8 mouse cellular contexts compared by ENCODE assay signal in the genomic region with DNA sequence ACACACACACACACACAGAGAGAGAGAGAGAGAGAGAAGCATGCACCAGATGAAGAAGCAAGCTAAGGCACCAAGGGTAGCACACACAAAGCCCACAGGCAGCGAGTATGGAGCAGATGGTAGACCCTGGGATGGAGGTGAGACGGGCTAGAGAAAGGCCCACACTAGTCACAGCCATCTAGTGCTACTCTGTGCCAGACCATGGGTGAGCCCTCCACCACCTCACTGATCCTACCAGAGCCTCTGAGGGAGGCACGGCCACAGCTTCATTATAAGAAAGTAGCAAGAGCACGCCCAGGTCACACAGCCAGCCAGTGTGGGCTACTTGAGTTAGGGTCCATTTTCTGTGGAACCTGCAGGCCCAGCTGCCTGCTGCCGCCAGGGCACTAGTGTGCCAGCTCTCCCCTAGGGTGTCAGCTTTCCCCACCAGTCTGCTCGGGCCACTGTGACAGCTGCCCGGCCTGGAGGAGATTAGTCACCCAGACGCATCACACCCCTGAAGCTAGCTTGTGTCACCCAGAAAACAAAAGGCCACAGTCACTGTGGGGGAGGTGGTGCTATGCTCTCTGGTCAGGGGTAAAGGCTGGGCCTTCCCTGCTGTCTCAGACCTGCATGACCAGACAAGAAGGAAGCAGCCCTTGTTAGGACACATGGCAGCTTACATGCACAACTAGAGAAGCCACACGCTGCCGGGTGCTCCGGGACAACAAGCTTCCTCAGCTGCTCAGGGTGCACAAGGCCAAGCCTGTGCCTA. TPM values are rescaled to one million over a fixed set of nuclear protein-coding genes. Genes with fewer than 3 reads are reported as not detected.
DNase-seq lines count a peak whose midpoint lies in the region; ATAC-seq and TF ChIP-seq lines count a peak whose summit lies in the region.

No protein-coding gene starts in this region.

- ATAC-seq in heart, embryonic 14.5 days (ENCODE audit: insufficient number of reproducible peaks, insufficient read depth, low FRiP score, low read depth) = no peak
- ATAC-seq in liver, embryonic 14.5 days (ENCODE audit: insufficient read depth) = peak; percentile 53
- ATAC-seq in neural tube, embryonic 15.5 days (ENCODE audit: low FRiP score) = no peak

- WGBS in heart, embryonic 14.5 days = 44% methylated on average over 11 of the region's 11 CpGs
- 15% methylated on average over 11 of the region's 11 CpGs for WGBS in liver, embryonic 14.5 days (ENCODE audit: insufficient replicate concordance)
- 54% methylated on average over 11 of the region's 11 CpGs for WGBS in neural tube, embryonic 15.5 days

- no peak for TF ChIP-seq EP300 in liver, embryonic 14.5 days (IDR thresholded peaks at IDR 0.05; ENCODE audit: low read depth)

- H3K27me3 ChIP-seq in heart, embryonic 14.5 days (ENCODE audit: control insufficient read depth, insufficient read depth, low read length) = no peaks in the 10 kb centered on the region
- no peaks in the 10 kb centered on the region for H3K27me3 ChIP-seq in liver, embryonic 14.5 days (ENCODE audit: control insufficient read depth, insufficient read depth, low read length)
- no peaks in the 10 kb centered on the region for H3K27me3 ChIP-seq in neural tube, embryonic 15.5 days (replicated peaks)

- H3K4me2 ChIP-seq in heart, embryonic 14.5 days (ENCODE audit: low read length) = peak overlapping the region; percentile 69
- H3K4me2 ChIP-seq in liver, embryonic 14.5 days (ENCODE audit: low read depth) = peak overlapping the region; percentile 68
- no peak overlapping the region for H3K4me2 ChIP-seq in neural tube, embryonic 15.5 days

- peak; percentile 78 for DNase-seq in adrenal gland, adult 2 months
- DNase-seq in adrenal gland, adult 8-10 months = no peak
- peak; percentile 94 for DNase-seq in 416B (ENCODE audit: low read depth)
- peak in 2 of 3 experiments; percentile 51 to 60 for DNase-seq in liver, embryonic 14.5 days (ENCODE audit: low read depth in 3 of 3, low spot score in 3 of 3)
- DNase-seq in thymus, postnatal 14 days = no peak

- no peaks in the 10 kb centered on the region for H3K9me3 ChIP-seq in heart, embryonic 14.5 days (ENCODE audit: control insufficient read depth, low read length)
- no peaks in the 10 kb centered on the region for H3K9me3 ChIP-seq in liver, embryonic 14.5 days (ENCODE audit: control insufficient read depth, low read length)
- H3K9me3 ChIP-seq in neural tube, embryonic 15.5 days (replicated peaks) = no peaks in the 10 kb centered on the region

- H3K9ac ChIP-seq in heart, embryonic 14.5 days (ENCODE audit: low read length) = peak overlapping the region; percentile 61
- H3K9ac ChIP-seq in liver, embryonic 14.5 days (replicated peaks) = peak overlapping the region; percentile 63
- H3K9ac ChIP-seq in neural tube, embryonic 15.5 days (replicated peaks) = no peak overlapping the region

- TF ChIP-seq POLR2A in cortical plate, adult 2 months (IDR thresholded peaks at IDR 0.05; ENCODE audit: extremely low read depth, insufficient read depth, low read length) = no peak

- peak overlapping the region; percentile 67 for H3K27ac ChIP-seq in cortical plate, adult 2 months (ENCODE audit: insufficient read depth, low read length)
- H3K27ac ChIP-seq in heart, embryonic 14.5 days (replicated peaks in 1 of 2; ENCODE audit: control insufficient read depth in 1 of 2, insufficient read depth in 1 of 2, low read depth in 2 of 2, low read length in 2 of 2) = peak overlapping the region; percentile 27 to 52; a peak in 3 of 4 replicates
- H3K27ac ChIP-seq in liver, embryonic 14.5 days = peak overlapping the region; percentile 74
- H3K27ac ChIP-seq in neural tube, embryonic 15.5 days (replicated peaks) = peak overlapping the region; percentile 23; the same call in 1 of the 2 replicates

- no peak for TF ChIP-seq CTCF in cortical plate, adult 2 months (IDR thresholded peaks at IDR 0.05; ENCODE audit: extremely low read depth, insufficient read depth, low read length)
- TF ChIP-seq CTCF in liver, embryonic 14.5 days (IDR thresholded peaks at IDR 0.05; ENCODE audit: low read depth) = 0 out of 2 replicates have a peak, but pooled peaks have one; percentile 20

- H3K4me3 ChIP-seq in cortical plate, adult 2 months (ENCODE audit: insufficient read depth, low read length) = 0 out of 2 replicates have a peak overlapping the region, but pooled peaks have one; percentile 1
- H3K4me3 ChIP-seq in heart, embryonic 14.5 days (ENCODE audit: control insufficient read depth in 1 of 2, insufficient read depth in 1 of 2, low read depth in 1 of 2, low read length in 2 of 2) = peak overlapping the region in 1 of 2 experiments; percentile 4; a peak in 1 of 4 replicates
- H3K4me3 ChIP-seq in liver, embryonic 14.5 days (ENCODE audit: insufficient read depth in 1 of 2, low read depth in 2 of 2, low read length in 2 of 2) = peak overlapping the region; percentile 45 to 48
- H3K4me3 ChIP-seq in neural tube, embryonic 15.5 days (replicated peaks) = no peak overlapping the region

- H3K4me1 ChIP-seq in cortical plate, adult 2 months (ENCODE audit: control insufficient read depth, insufficient read depth, low read length) = peaks cover 33% of the 10 kb centered on the region
- H3K4me1 ChIP-seq in heart, embryonic 14.5 days (ENCODE audit: control insufficient read depth in 2 of 2, insufficient read depth in 2 of 2, low read length in 2 of 2) = peaks cover 38 to 62% of the 10 kb centered on the region in 2 experiments
- peaks cover 47 to 55% of the 10 kb centered on the region in 2 experiments for H3K4me1 ChIP-seq in liver, embryonic 14.5 days (replicated peaks; ENCODE audit: control insufficient read depth in 2 of 2, insufficient read depth in 2 of 2, low read length in 1 of 2)
- H3K4me1 ChIP-seq in neural tube, embryonic 15.5 days = peaks cover 60% of the 10 kb centered on the region

- peaks cover 26% of the 10 kb centered on the region for H3K36me3 ChIP-seq in heart, embryonic 14.5 days (ENCODE audit: control insufficient read depth, insufficient read depth, low read length)
- H3K36me3 ChIP-seq in liver, embryonic 14.5 days (replicated peaks; ENCODE audit: control insufficient read depth, insufficient read depth, low read depth) = peaks cover 11% of the 10 kb centered on the region
- no peaks in the 10 kb centered on the region for H3K36me3 ChIP-seq in neural tube, embryonic 15.5 days

RNA-seq across cellular contexts. Expression of gene Gm9821, which starts 2.1 kb away (rescaled TPM):
- not detected for total RNA-seq in adrenal gland, adult 2 months (2021)
- not detected in 2 replicates for polyA plus RNA-seq in adrenal gland, adult 2 months (2012; rRNA removed)
- not detected for total RNA-seq in adrenal gland, adult 8-10 months (2022)
- not detected in 2 replicates for polyA plus RNA-seq in cortical plate, adult 2 months (2012; rRNA removed)
- polyA plus RNA-seq in heart, embryonic 14.5 days (2014; fragmentation: Nextera tagmentation; extraction: Ambion mirVana) = 2.8 and 3.5 TPM in 2 replicates
- 0.01 and 0.02 TPM in 2 replicates for polyA plus RNA-seq in liver, embryonic 14.5 days (2012; rRNA removed)
- 0.63 and 0.96 TPM in 2 replicates for polyA plus RNA-seq in liver, embryonic 14.5 days (2014; fragmentation: Nextera tagmentation; extraction: Ambion mirVana)
- polyA plus RNA-seq in neural tube, embryonic 15.5 days (2015; fragmentation: Nextera tagmentation; extraction: Ambion mirVana) = 0.24 and 0.57 TPM in 2 replicates

RNA-seq across cellular contexts. Expression of gene Mdk, which starts 15.5 kb away (rescaled TPM):
- total RNA-seq in adrenal gland, adult 2 months (2021) = 1 to 10 TPM; 6.0 to 8.0 TPM
- 1.3 and 2.1 TPM in 2 replicates for polyA plus RNA-seq in adrenal gland, adult 2 months (2012; rRNA removed)
- total RNA-seq in adrenal gland, adult 8-10 months (2022) = 10 to 100 TPM in 2 of 4 experiments, 1 to 10 TPM in 2; 7.7 to 13.1 (median 9.1) TPM
- polyA plus RNA-seq in cortical plate, adult 2 months (2012; rRNA removed) = 38.2 and 38.5 TPM in 2 replicates
- 352 and 435 TPM in 2 replicates for polyA plus RNA-seq in heart, embryonic 14.5 days (2014; fragmentation: Nextera tagmentation; extraction: Ambion mirVana)
- 13.2 and 19.3 TPM in 2 replicates for polyA plus RNA-seq in liver, embryonic 14.5 days (2012; rRNA removed)
- 12.7 and 13.7 TPM in 2 replicates for polyA plus RNA-seq in liver, embryonic 14.5 days (2014; fragmentation: Nextera tagmentation; extraction: Ambion mirVana)
- 161 and 243 TPM in 2 replicates for polyA plus RNA-seq in neural tube, embryonic 15.5 days (2015; fragmentation: Nextera tagmentation; extraction: Ambion mirVana)

RNA-seq across cellular contexts. Expression of gene Chrm4, which starts 20.5 kb away (rescaled TPM):
- total RNA-seq in adrenal gland, adult 2 months (2021) = 1 to 10 TPM; 2.1 to 3.1 TPM
- 0.28 and 0.49 TPM in 2 replicates for polyA plus RNA-seq in adrenal gland, adult 2 months (2012; rRNA removed)
- total RNA-seq in adrenal gland, adult 8-10 months (2022) = 1 to 10 TPM; 1.0 to 4.2 (median 2.6) TPM
- 32.9 and 45.0 TPM in 2 replicates for polyA plus RNA-seq in cortical plate, adult 2 months (2012; rRNA removed)
- polyA plus RNA-seq in heart, embryonic 14.5 days (2014; fragmentation: Nextera tagmentation; extraction: Ambion mirVana) = not detected in 2 replicates
- 0.06 and 0.08 TPM in 2 replicates for polyA plus RNA-seq in liver, embryonic 14.5 days (2012; rRNA removed)
- polyA plus RNA-seq in liver, embryonic 14.5 days (2014; fragmentation: Nextera tagmentation; extraction: Ambion mirVana) = not detected in 2 replicates
- polyA plus RNA-seq in neural tube, embryonic 15.5 days (2015; fragmentation: Nextera tagmentation; extraction: Ambion mirVana) = 1.4 and 1.5 TPM in 2 replicates

RNA-seq across cellular contexts. Expression of gene Dgkz, which starts 28.1 kb away (rescaled TPM):
- total RNA-seq in adrenal gland, adult 2 months (2021) = 10 to 100 TPM; 37.8 to 57.6 TPM
- polyA plus RNA-seq in adrenal gland, adult 2 months (2012; rRNA removed) = 108 and 122 TPM in 2 replicates
- total RNA-seq in adrenal gland, adult 8-10 months (2022) = 10 to 100 TPM; 47.7 to 87.4 (median 66.3) TPM
- 550 and 668 TPM in 2 replicates for polyA plus RNA-seq in cortical plate, adult 2 months (2012; rRNA removed)
- polyA plus RNA-seq in heart, embryonic 14.5 days (2014; fragmentation: Nextera tagmentation; extraction: Ambion mirVana) = 47.8 and 48.2 TPM in 2 replicates
- polyA plus RNA-seq in liver, embryonic 14.5 days (2012; rRNA removed) = 55.9 and 60.7 TPM in 2 replicates
- polyA plus RNA-seq in liver, embryonic 14.5 days (2014; fragmentation: Nextera tagmentation; extraction: Ambion mirVana) = 19.6 and 26.7 TPM in 2 replicates
- 34.8 and 45.9 TPM in 2 replicates for polyA plus RNA-seq in neural tube, embryonic 15.5 days (2015; fragmentation: Nextera tagmentation; extraction: Ambion mirVana)

Comparison
In these comparisons a context has a peak if more than half of its experiments do, and no peak if none do; other contexts are left out.
1. DNase-seq: peak in adrenal gland, adult 2 months (single experiment), 416B (single experiment) and liver, embryonic 14.5 days (2 of 3); none in adrenal gland, adult 8-10 months (single experiment) and thymus, postnatal 14 days (single experiment).
2. H3K27ac ChIP-seq: peak in every context shown above with its lines; median percentile 74 in liver, embryonic 14.5 days; 67 in cortical plate, adult 2 months; 40 in heart, embryonic 14.5 days; 23 in neural tube, embryonic 15.5 days.
3. RNA of gene Chrm4, which starts 20.5 kb away (polyA plus RNA-seq): 32.9 to 45.0 TPM in cortical plate, adult 2 months; 1.4 to 1.5 TPM in neural tube, embryonic 15.5 days, 0.28 to 0.49 TPM in adrenal gland, adult 2 months, 0.06 to 0.08 TPM in liver, embryonic 14.5 days and not detected in heart, embryonic 14.5 days; every median in the first group is over 10 times any median in the second.